Comparison of ENCODE assay signal across 10 mouse cellular contexts in the genomic region with DNA sequence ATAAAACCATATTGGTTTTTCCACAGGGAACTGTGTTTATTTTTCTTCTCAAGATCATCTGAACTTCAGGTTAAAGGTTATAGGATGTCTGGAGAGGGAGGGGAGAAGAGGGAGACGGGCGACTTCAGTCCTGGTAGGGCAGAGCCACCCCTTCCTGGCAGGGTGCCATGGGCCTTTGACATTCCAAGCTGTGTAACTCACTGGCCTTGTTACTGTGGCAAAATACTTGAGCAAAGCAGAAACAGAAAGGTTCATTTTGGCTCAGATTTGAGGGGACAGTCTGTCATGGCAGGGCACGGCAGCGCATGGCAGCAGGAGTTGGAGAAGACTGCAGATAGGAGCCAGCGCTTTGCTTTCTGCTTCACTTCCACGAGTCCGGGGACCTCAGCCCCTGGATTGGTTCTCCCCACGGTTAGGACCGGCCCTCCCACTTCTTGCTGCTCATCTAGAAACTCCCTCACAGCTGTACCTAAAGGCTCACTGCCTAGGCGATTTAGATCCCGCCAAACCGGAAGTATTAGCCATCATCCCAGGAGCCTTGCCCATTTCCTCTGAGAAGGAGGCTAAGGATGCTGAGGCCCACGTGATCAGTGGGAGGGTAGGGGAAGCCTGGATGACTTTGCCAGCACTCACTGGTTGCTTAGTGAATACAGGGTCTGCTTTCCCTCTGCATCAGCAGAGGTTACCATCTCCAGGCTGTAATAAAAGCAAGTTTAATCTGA.
DNase-seq lines count a peak whose midpoint lies in the region; ATAC-seq lines count a peak whose summit lies in the region.
"Had no signal": no experiment of that assay in that cellular context is flagged by ENCODE, and none has a peak within 500 bp of the region (broad histone marks: within the 10 kb centered on the region; RNA-seq: fewer than 3 reads in every experiment).

No protein-coding gene starts in this region.

- ATAC-seq in midbrain, embryonic 14.5 days (ENCODE audit: low FRiP score, low TSS enrichment) = no peak
- no peak for ATAC-seq in midbrain, embryonic 15.5 days (replicated peaks)
- ATAC-seq in stomach, embryonic 14.5 days (ENCODE audit: insufficient number of reproducible peaks, insufficient read depth, low FRiP score, low read depth) = 0 out of 2 replicates have a peak, but pooled peaks have one; percentile 42

- no peaks in the 10 kb centered on the region for H3K36me3 ChIP-seq in midbrain, embryonic 14.5 days (ENCODE audit: control insufficient read depth, insufficient read depth, low read length)
- H3K36me3 ChIP-seq in midbrain, embryonic 15.5 days (replicated peaks) = no peaks in the 10 kb centered on the region
- no peaks in the 10 kb centered on the region for H3K36me3 ChIP-seq in stomach, embryonic 14.5 days (ENCODE audit: control insufficient read depth, insufficient read depth, low read length)
- no peaks in the 10 kb centered on the region for H3K36me3 ChIP-seq in forebrain, embryonic 10.5 days (replicated peaks)

- H3K4me1 ChIP-seq in midbrain, embryonic 14.5 days (ENCODE audit: control insufficient read depth, insufficient read depth, low read length) = no peaks in the 10 kb centered on the region
- no peaks in the 10 kb centered on the region for H3K4me1 ChIP-seq in midbrain, embryonic 15.5 days
- peaks cover 10% of the 10 kb centered on the region; the same call in 1 of the 2 replicates for H3K4me1 ChIP-seq in stomach, embryonic 14.5 days (ENCODE audit: control insufficient read depth, insufficient read depth, low read length)
- H3K4me1 ChIP-seq in forebrain, embryonic 10.5 days = peaks cover 16% of the 10 kb centered on the region

- H3K4me2 ChIP-seq in midbrain, embryonic 14.5 days (ENCODE audit: low read length) = no peak overlapping the region
- no peak overlapping the region for H3K4me2 ChIP-seq in midbrain, embryonic 15.5 days
- H3K4me2 ChIP-seq in stomach, embryonic 14.5 days (replicated peaks; ENCODE audit: low read depth, low read length) = no peak overlapping the region

- WGBS in midbrain, embryonic 14.5 days = 53% methylated on average over 13 of the region's 13 CpGs
- WGBS in midbrain, embryonic 15.5 days = 43% methylated on average over 13 of the region's 13 CpGs
- WGBS in stomach, embryonic 14.5 days = 40% methylated on average over 13 of the region's 13 CpGs
- WGBS in forebrain, embryonic 10.5 days = 59% methylated on average over 13 of the region's 13 CpGs

- peak; percentile 46 for DNase-seq in embryo, embryonic 11 days
- no peak for DNase-seq in embryo, embryonic 10.5 days (ENCODE audit: low spot score)
- DNase-seq in midbrain, embryonic 14.5 days = peak; percentile 37
- DNase-seq in heart, adult 9 months (ENCODE audit: low spot score in 2 of 2) = peak; percentile 33 to 47
- DNase-seq in spleen, postnatal 14 days (ENCODE audit: low spot score in 2 of 2) = no peak
- DNase-seq in forebrain, embryonic 10.5 days (ENCODE audit: extremely low spot score, low spot score) = no peak
- DNase-seq: cerebellum, adult 11-12 months had no signal

- no peaks in the 10 kb centered on the region for H3K9me3 ChIP-seq in midbrain, embryonic 14.5 days (ENCODE audit: control insufficient read depth, low read length)
- H3K9me3 ChIP-seq in midbrain, embryonic 15.5 days = no peaks in the 10 kb centered on the region
- no peaks in the 10 kb centered on the region for H3K9me3 ChIP-seq in stomach, embryonic 14.5 days (ENCODE audit: control insufficient read depth, low read depth, low read length)
- no peaks in the 10 kb centered on the region for H3K9me3 ChIP-seq in forebrain, embryonic 10.5 days

- H3K9ac ChIP-seq in midbrain, embryonic 14.5 days (replicated peaks; ENCODE audit: low read length) = no peak overlapping the region
- H3K9ac ChIP-seq in midbrain, embryonic 15.5 days = no peak overlapping the region
- H3K9ac ChIP-seq in stomach, embryonic 14.5 days (replicated peaks; ENCODE audit: low read depth, low read length) = no peak overlapping the region

- H3K4me3 ChIP-seq in midbrain, embryonic 14.5 days (replicated peaks; ENCODE audit: low read depth, low read length) = no peak overlapping the region
- H3K4me3 ChIP-seq in midbrain, embryonic 15.5 days = no peak overlapping the region
- H3K4me3 ChIP-seq in stomach, embryonic 14.5 days (ENCODE audit: low read depth, low read length) = no peak overlapping the region
- H3K4me3 ChIP-seq in forebrain, embryonic 10.5 days = no peak overlapping the region
- H3K4me3 ChIP-seq: heart, adult 2 months had no signal

- no peaks in the 10 kb centered on the region for H3K27me3 ChIP-seq in midbrain, embryonic 14.5 days (ENCODE audit: control insufficient read depth, insufficient read depth, low read length)
- H3K27me3 ChIP-seq in midbrain, embryonic 15.5 days (replicated peaks) = no peaks in the 10 kb centered on the region
- H3K27me3 ChIP-seq in stomach, embryonic 14.5 days (ENCODE audit: control insufficient read depth, insufficient read depth, low read length) = no peaks in the 10 kb centered on the region
- peaks cover 3% of the 10 kb centered on the region; the same call in 1 of the 2 replicates for H3K27me3 ChIP-seq in forebrain, embryonic 10.5 days (ENCODE audit: poor library complexity, severe bottlenecking)

- no peak overlapping the region for H3K27ac ChIP-seq in midbrain, embryonic 14.5 days (replicated peaks; ENCODE audit: low read depth, low read length)
- no peak overlapping the region for H3K27ac ChIP-seq in midbrain, embryonic 15.5 days
- H3K27ac ChIP-seq in stomach, embryonic 14.5 days (ENCODE audit: low read length) = no peak overlapping the region
- no peak overlapping the region for H3K27ac ChIP-seq in forebrain, embryonic 10.5 days
- H3K27ac ChIP-seq: heart, adult 2 months had no signal

Comparison
In these comparisons a context has a peak if more than half of its experiments do, and no peak if none do; other contexts are left out.
1. DNase-seq: peak in embryo, embryonic 11 days (single experiment), midbrain, embryonic 14.5 days (single experiment) and heart, adult 9 months (2 of 2); none in embryo, embryonic 10.5 days (single experiment), spleen, postnatal 14 days (0 of 2) and forebrain, embryonic 10.5 days (single experiment).